Mouse (Mus musculus): ENCODE results near the gene Pcp4l1. TPM values are rescaled to one million over a fixed set of nuclear protein-coding genes. Genes with fewer than 3 reads are reported as not detected.
"Not testable (repeated sequence)": the region's sequence is repeated elsewhere in the genome, so short reads cannot be mapped to it uniquely, and the experiment has no call there.

The Pcp4l1 gene
- polyA plus RNA-seq, 1 experiment from 2014 or later, result 2.8 TPM

- H3K36me3 ChIP-seq, result peaks cover 2% of the 10 kb centered on the region
- H3K4me3 ChIP-seq, result peak overlapping the region; percentile 97
- H3K9ac ChIP-seq, result peak overlapping the region; percentile 94
- peak; percentile 29; the same call in 1 of the 2 replicates for ATAC-seq (ENCODE audit: low FRiP score, low read depth)
- H3K9me3 ChIP-seq, result no peaks in the 10 kb centered on the region
- peak overlapping the region; percentile 78 for H3K27ac ChIP-seq
- peaks cover 3% of the 10 kb centered on the region; the same call in 1 of the 2 replicates for H3K27me3 ChIP-seq
- H3K4me2 ChIP-seq (replicated peaks), result peak overlapping the region; percentile 89
- WGBS, result 3% methylated on average over 18 of the region's 18 CpGs
- H3K4me1 ChIP-seq, result peaks cover 13% of the 10 kb centered on the region
Measured at GRCm38 (mm10) chr1:171150838-171151391, 45.2 kb downstream of the Pcp4l1 start.

- no peaks in the 10 kb centered on the region for H3K27me3 ChIP-seq
- no peaks in the 10 kb centered on the region for H3K9me3 ChIP-seq
- H3K4me1 ChIP-seq, result peaks cover 13% of the 10 kb centered on the region
- peak within 1 kb of the TSS; percentile 97 for H3K4me3 ChIP-seq
- peak within 1 kb of the TSS; percentile 78 for H3K27ac ChIP-seq
- peaks cover 10% of the 10 kb centered on the region for H3K36me3 ChIP-seq
- WGBS, result under 1% methylated on average over 34 of the region's 34 CpGs
- H3K4me2 ChIP-seq (replicated peaks), result peak within 1 kb of the TSS; percentile 89
- H3K9ac ChIP-seq, result peak within 1 kb of the TSS; percentile 94
- peak; percentile 96 for ATAC-seq (ENCODE audit: low FRiP score, low read depth)
Measured at GRCm38 (mm10) chr1:171149974-171150760, 45.9 kb downstream of the Pcp4l1 start, which contains the start of the genes Sdhc and Mpz. Gene Sdhc (minus strand): TSS chr1:171150603. Gene Mpz (plus strand): TSS chr1:171150711.

DNA sequence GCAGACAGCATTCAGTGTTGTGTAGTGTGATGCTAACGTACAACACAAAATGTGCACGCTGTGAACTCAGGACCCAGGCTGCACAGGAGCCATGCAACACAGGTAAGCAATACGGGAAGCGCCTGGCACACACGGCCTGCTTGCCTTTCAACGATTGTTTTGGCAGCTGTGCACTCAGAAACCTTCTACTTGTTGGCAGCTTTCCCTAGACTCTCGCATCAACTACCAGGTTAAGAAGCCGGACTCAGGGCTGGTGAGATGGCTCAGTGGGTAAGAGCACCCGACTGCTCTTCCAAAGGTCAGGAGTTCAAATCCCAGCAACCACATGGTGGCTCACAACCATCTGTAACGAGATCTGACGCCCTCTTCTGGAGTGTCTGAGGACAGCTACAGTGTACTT, 53.1 kb downstream of the Pcp4l1 start:
- not testable (repeated sequence) for H3K9ac ChIP-seq; ATAC-seq (ENCODE audit: low FRiP score, low read depth); H3K9me3 ChIP-seq; H3K4me2 ChIP-seq (replicated peaks); H3K4me1 ChIP-seq; H3K27ac ChIP-seq; H3K4me3 ChIP-seq; H3K27me3 ChIP-seq
- 82% methylated on average over 11 of the region's 11 CpGs for WGBS
- peaks cover 70% of the 10 kb centered on the region for H3K36me3 ChIP-seq

DNA sequence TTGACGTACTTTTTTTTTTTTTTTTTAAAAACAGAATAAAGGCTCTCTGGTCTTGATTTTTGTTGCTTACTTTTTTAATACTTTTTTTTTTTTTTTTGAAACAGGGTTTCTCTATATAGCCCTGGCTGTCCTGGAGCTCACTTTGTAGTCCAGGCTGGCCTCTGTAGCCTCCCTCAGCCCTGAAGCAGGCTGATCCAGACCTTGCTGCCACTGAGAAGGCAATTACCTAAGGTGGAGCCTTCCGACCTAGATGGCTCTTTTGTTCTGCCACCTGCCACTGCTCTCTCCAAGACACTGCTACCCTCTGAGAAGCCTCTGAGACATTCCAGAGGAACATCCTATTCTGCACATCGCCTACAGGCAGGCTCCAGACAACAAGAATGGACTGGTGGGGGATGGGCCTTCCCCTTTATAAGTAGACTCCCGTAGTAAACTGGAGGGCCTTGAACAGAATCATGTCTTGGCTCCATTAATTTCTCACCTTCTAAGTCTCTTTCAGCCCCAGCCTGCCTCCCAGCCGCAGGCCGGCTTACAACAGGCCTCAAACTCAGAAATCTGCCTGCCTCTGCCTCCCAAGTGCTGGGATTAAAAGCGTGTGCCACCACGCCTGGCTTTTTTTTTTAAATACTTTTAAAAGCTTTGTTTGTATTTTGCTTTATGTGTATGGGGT, 58.4 kb downstream of the Pcp4l1 start:
- not testable (repeated sequence) for H3K27ac ChIP-seq; H3K9me3 ChIP-seq; H3K4me2 ChIP-seq (replicated peaks); ATAC-seq (ENCODE audit: low FRiP score, low read depth); H3K27me3 ChIP-seq; H3K9ac ChIP-seq; H3K4me1 ChIP-seq; H3K4me3 ChIP-seq
- 91% methylated on average over 8 of the region's 8 CpGs for WGBS
- peaks cover 92% of the 10 kb centered on the region for H3K36me3 ChIP-seq

- Histone ChIP-seq H3K9ac (no peak overlapping the region), H3K4me3 (no peak overlapping the region), H3K36me3 (peaks cover 89% of the 10 kb centered on the region), H3K27me3 (no peaks in the 10 kb centered on the region), H3K27ac (no peak overlapping the region), H3K4me1 (no peaks in the 10 kb centered on the region), H3K4me2 (replicated peaks) (no peak overlapping the region), H3K9me3 (no peaks in the 10 kb centered on the region)
- WGBS, result 100% methylated on average over 2 of the region's 2 CpGs
- ATAC-seq (ENCODE audit: low FRiP score, low read depth), result no peak
Measured at GRCm38 (mm10) chr1:171135600-171135999, 60.5 kb downstream of the Pcp4l1 start.

GRCm38 (mm10) chr1:171130971-171131370, 65.1 kb downstream of the Pcp4l1 start:
- WGBS, result 88% methylated on average over 1 of the region's 1 CpGs
- H3K4me2 ChIP-seq (replicated peaks), result no peak overlapping the region
- no peak overlapping the region for H3K27ac ChIP-seq
- H3K27me3 ChIP-seq, result no peaks in the 10 kb centered on the region
- peaks cover 81% of the 10 kb centered on the region for H3K36me3 ChIP-seq
- H3K4me1 ChIP-seq, result no peaks in the 10 kb centered on the region
- ATAC-seq (ENCODE audit: low FRiP score, low read depth), result no peak
- H3K4me3 ChIP-seq, result no peak overlapping the region
- H3K9me3 ChIP-seq, result no peaks in the 10 kb centered on the region
- no peak overlapping the region for H3K9ac ChIP-seq

- Histone ChIP-seq H3K4me1 (no peaks in the 10 kb centered on the region), H3K27me3 (no peaks in the 10 kb centered on the region), H3K9ac (no peak overlapping the region), H3K9me3 (no peaks in the 10 kb centered on the region), H3K36me3 (peaks cover 65% of the 10 kb centered on the region), H3K4me3 (no peak overlapping the region), H3K27ac (no peak overlapping the region), H3K4me2 (replicated peaks) (no peak overlapping the region)
- ATAC-seq (ENCODE audit: low FRiP score, low read depth), result no peak
- WGBS, result 72% methylated on average over 7 of the region's 7 CpGs
Measured at GRCm38 (mm10) chr1:171129251-171129650, 66.8 kb downstream of the Pcp4l1 start.

- peaks cover 20% of the 10 kb centered on the region for H3K36me3 ChIP-seq
- H3K9ac ChIP-seq, result no peak overlapping the region
- H3K27ac ChIP-seq, result no peak overlapping the region
- H3K27me3 ChIP-seq, result no peaks in the 10 kb centered on the region
- no peak for ATAC-seq (ENCODE audit: low FRiP score, low read depth)
- no peak overlapping the region for H3K4me3 ChIP-seq
- 93% methylated on average over 5 of the region's 5 CpGs for WGBS
- no peaks in the 10 kb centered on the region for H3K4me1 ChIP-seq
- H3K4me2 ChIP-seq (replicated peaks), result no peak overlapping the region
- H3K9me3 ChIP-seq, result no peaks in the 10 kb centered on the region
Measured at GRCm38 (mm10) chr1:171124398-171124797, 71.7 kb downstream of the Pcp4l1 start.

Other genes with a start within 250 kb of the Pcp4l1 start
- 0.84 and 1.3 TPM in 2 replicates for gene Fcgr2b, start 219.7 kb downstream of the Pcp4l1 start, polyA plus RNA-seq (2015; fragmentation: Nextera tagmentation; extraction: Ambion mirVana)
- 0.34 and 0.64 TPM in 2 replicates for gene Fcgr4, start 177.3 kb downstream of the Pcp4l1 start, polyA plus RNA-seq (2015; fragmentation: Nextera tagmentation; extraction: Ambion mirVana)
- 8.7 and 9.2 TPM in 2 replicates for gene Fcgr3, start 131.3 kb downstream of the Pcp4l1 start, polyA plus RNA-seq (2015; fragmentation: Nextera tagmentation; extraction: Ambion mirVana)
- 0.86 and 1.5 TPM in 2 replicates for gene Cfap126, start 82.3 kb downstream of the Pcp4l1 start, polyA plus RNA-seq (2015; fragmentation: Nextera tagmentation; extraction: Ambion mirVana)
- gene Sdhc, start 45.7 kb downstream of the Pcp4l1 start, polyA plus RNA-seq (2015; fragmentation: Nextera tagmentation; extraction: Ambion mirVana), result 224 and 236 TPM in 2 replicates
- 5.0 and 6.8 TPM in 2 replicates for gene Mpz, start 45.6 kb downstream of the Pcp4l1 start, polyA plus RNA-seq (2015; fragmentation: Nextera tagmentation; extraction: Ambion mirVana)
- 0.19 and 0.25 TPM in 2 replicates for gene Nr1i3, start 17.7 kb upstream of the Pcp4l1 start, polyA plus RNA-seq (2015; fragmentation: Nextera tagmentation; extraction: Ambion mirVana)
- gene Tomm40l, start 26.2 kb upstream of the Pcp4l1 start, polyA plus RNA-seq (2015; fragmentation: Nextera tagmentation; extraction: Ambion mirVana), result 32.3 and 34.4 TPM in 2 replicates
- gene Apoa2, start 28.8 kb upstream of the Pcp4l1 start, polyA plus RNA-seq (2015; fragmentation: Nextera tagmentation; extraction: Ambion mirVana), result 2.0 and 15.7 TPM in 2 replicates
- gene Fcer1g, start 38.1 kb upstream of the Pcp4l1 start, polyA plus RNA-seq (2015; fragmentation: Nextera tagmentation; extraction: Ambion mirVana), result 37.8 and 39.1 TPM in 2 replicates
- gene Adamts4, start 54.2 kb upstream of the Pcp4l1 start, polyA plus RNA-seq (2015; fragmentation: Nextera tagmentation; extraction: Ambion mirVana), result 12.7 and 14.3 TPM in 2 replicates
- 253 and 254 TPM in 2 replicates for gene Ndufs2, start 55.1 kb upstream of the Pcp4l1 start, polyA plus RNA-seq (2015; fragmentation: Nextera tagmentation; extraction: Ambion mirVana)
- gene B4galt3, start 74.1 kb upstream of the Pcp4l1 start, polyA plus RNA-seq (2015; fragmentation: Nextera tagmentation; extraction: Ambion mirVana), result 86.2 and 94.0 TPM in 2 replicates
- 69.7 and 77.4 TPM in 2 replicates for gene Ppox, start 84.9 kb upstream of the Pcp4l1 start, polyA plus RNA-seq (2015; fragmentation: Nextera tagmentation; extraction: Ambion mirVana)
- 126 TPM in 2 replicates for gene Usp21, start 91.7 kb upstream of the Pcp4l1 start, polyA plus RNA-seq (2015; fragmentation: Nextera tagmentation; extraction: Ambion mirVana)
- gene Ufc1, start 98.8 kb upstream of the Pcp4l1 start, polyA plus RNA-seq (2015; fragmentation: Nextera tagmentation; extraction: Ambion mirVana), result 110 and 116 TPM in 2 replicates
- 61.1 and 66.2 TPM in 2 replicates for gene Dedd, start 132.9 kb upstream of the Pcp4l1 start, polyA plus RNA-seq (2015; fragmentation: Nextera tagmentation; extraction: Ambion mirVana)
- gene Nit1, start 149.4 kb upstream of the Pcp4l1 start, polyA plus RNA-seq (2015; fragmentation: Nextera tagmentation; extraction: Ambion mirVana), result 43.5 and 43.9 TPM in 2 replicates
- 120 and 128 TPM in 2 replicates for gene Pfdn2, start 149.4 kb upstream of the Pcp4l1 start, polyA plus RNA-seq (2015; fragmentation: Nextera tagmentation; extraction: Ambion mirVana)
- 2.2 and 2.3 TPM in 2 replicates for gene Klhdc9, start 164.5 kb upstream of the Pcp4l1 start, polyA plus RNA-seq (2015; fragmentation: Nextera tagmentation; extraction: Ambion mirVana)
- gene Nectin4, start 173.8 kb upstream of the Pcp4l1 start, polyA plus RNA-seq (2015; fragmentation: Nextera tagmentation; extraction: Ambion mirVana), result 11.7 and 13.7 TPM in 2 replicates
- 1.4 and 1.5 TPM in 2 replicates for gene Arhgap30, start 192.7 kb upstream of the Pcp4l1 start, polyA plus RNA-seq (2015; fragmentation: Nextera tagmentation; extraction: Ambion mirVana)
- gene Usf1, start 215.0 kb upstream of the Pcp4l1 start, polyA plus RNA-seq (2015; fragmentation: Nextera tagmentation; extraction: Ambion mirVana), result 102 and 118 TPM in 2 replicates
- gene Tstd1, start 222.6 kb upstream of the Pcp4l1 start, polyA plus RNA-seq (2015; fragmentation: Nextera tagmentation; extraction: Ambion mirVana), result 7.3 and 9.0 TPM in 2 replicates
- gene F11r, start 241.3 kb upstream of the Pcp4l1 start, polyA plus RNA-seq (2015; fragmentation: Nextera tagmentation; extraction: Ambion mirVana), result 40.4 and 40.6 TPM in 2 replicates

Measured in limb, embryonic 13.5 days (tissue).